Mouse (Mus musculus) stomach, embryonic 15.5 days (tissue): ENCODE results near the gene Kdf1. TPM values are rescaled to one million over a fixed set of nuclear protein-coding genes. Genes with fewer than 3 reads are reported as not detected.

Experiments
- ATAC-seq: fragments of 200-750 bp; cut with Nextera tagmentation; 2 replicates; pipeline ENCODE4 v1.8.0; 2017; ENCODE audit warnings: low read depth, moderate number of reproducible peaks, moderate TSS enrichment; ENCODE audit not compliant: insufficient read depth, low FRiP score
- H3K27ac ChIP-seq: fragments of 300-500 bp; sonication (generic); 2 replicates; pipeline ENCODE4 v1.5.1; 2015; ENCODE audit warnings: mild to moderate bottlenecking, inconsistent platforms
- H3K27me3 ChIP-seq: fragments of 300-500 bp; sonication (generic); replicated peaks from 2 replicates; pipeline ENCODE4 v1.6.1; 2015; ENCODE audit warnings: inconsistent platforms
- H3K36me3 ChIP-seq: fragments of 300-500 bp; sonication (generic); 2 replicates; pipeline ENCODE4 v1.6.1; 2015; ENCODE audit warnings: inconsistent platforms
- H3K4me1 ChIP-seq: fragments of 300-500 bp; sonication (generic); 2 replicates; pipeline ENCODE4 v1.6.1; 2015; ENCODE audit warnings: inconsistent platforms
- H3K4me2 ChIP-seq: fragments of 300-500 bp; sonication (generic); 2 replicates; pipeline ENCODE4 v1.6.1; 2015; ENCODE audit warnings: mild to moderate bottlenecking, inconsistent platforms
- H3K4me3 ChIP-seq: fragments of 300-500 bp; sonication (generic); replicated peaks from 2 replicates; pipeline ENCODE4 v1.5.1; 2015; ENCODE audit warnings: inconsistent platforms
- H3K9ac ChIP-seq: fragments of 300-500 bp; sonication (generic); 2 replicates; pipeline ENCODE4 v1.6.1; 2015; ENCODE audit warnings: inconsistent platforms
- H3K9me3 ChIP-seq: fragments of 300-500 bp; sonication (generic); 2 replicates; pipeline ENCODE4 v1.6.1; 2016; ENCODE audit warnings: inconsistent platforms
- WGBS: fragments of 180-500 bp; shearing (Covaris S2); methylation state at CpG from one replicate; pipeline ENCODE4 v1.1.7; 2015; 5-methylcytosine and 5-hydroxymethylcytosine counted together
- polyA plus RNA-seq: library from polyadenylated mRNA; unstranded; fragments of >200 nt; fragmentation: Nextera tagmentation; extraction: Ambion mirVana; gene quantifications from 2 replicates; pipeline ENCODE4 v1.2.1, GENCODE M21; 2015

Kdf1 gene
- polyA plus RNA-seq, 1 experiment from 2014 or later: 31.5 TPM

DNA sequence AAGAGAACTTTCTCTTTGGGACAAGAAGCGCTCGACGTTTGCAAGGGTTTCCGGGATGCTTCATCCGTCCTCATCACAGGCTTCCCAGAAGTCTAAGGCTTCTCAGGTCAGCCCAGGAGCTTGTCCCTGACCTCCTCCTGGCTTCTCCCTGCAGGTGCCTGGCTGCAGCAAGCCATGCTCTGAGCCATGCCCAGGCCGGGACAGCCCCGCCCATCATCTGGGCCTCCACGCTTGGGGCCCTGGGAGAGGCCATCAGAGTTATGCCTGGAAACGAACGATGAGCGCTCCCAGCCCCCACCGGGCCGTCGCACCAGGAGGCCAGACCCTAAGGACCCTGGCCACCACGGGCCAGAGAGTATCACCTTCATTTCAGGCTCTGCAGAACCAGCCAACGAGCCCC lies 9.0 kb downstream of the Kdf1 start:
- Histone ChIP-seq H3K36me3 (peaks cover 24% of the 10 kb centered on the region), H3K27ac (no peak overlapping the region), H3K4me2 (no peak overlapping the region), H3K4me3 (no peak overlapping the region), H3K4me1 (no peaks in the 10 kb centered on the region), H3K9ac (no peak overlapping the region), H3K9me3 (no peaks in the 10 kb centered on the region), H3K27me3 (no peaks in the 10 kb centered on the region)
- 61% methylated on average over 16 of the region's 16 CpGs for WGBS
- no peak for ATAC-seq

GRCm38 (mm10) chr4:133532777-133533176 lies 14.0 kb downstream of the Kdf1 start:
- no peak for ATAC-seq
- H3K4me3 ChIP-seq: no peak overlapping the region
- no peaks in the 10 kb centered on the region for H3K4me1 ChIP-seq
- H3K36me3 ChIP-seq: peaks cover 46% of the 10 kb centered on the region
- H3K9me3 ChIP-seq: no peaks in the 10 kb centered on the region
- H3K9ac ChIP-seq: no peak overlapping the region
- H3K27me3 ChIP-seq: no peaks in the 10 kb centered on the region
- H3K4me2 ChIP-seq: no peak overlapping the region
- WGBS: 76% methylated on average over 3 of the region's 3 CpGs
- H3K27ac ChIP-seq: no peak overlapping the region

GRCm38 (mm10) chr4:133536081-133536480 lies 17.3 kb downstream of the Kdf1 start:
- H3K4me2 ChIP-seq: no peak overlapping the region
- H3K27ac ChIP-seq: no peak overlapping the region
- 81% methylated on average over 3 of the region's 3 CpGs for WGBS
- no peak overlapping the region for H3K4me3 ChIP-seq
- ATAC-seq: no peak
- H3K9ac ChIP-seq: no peak overlapping the region
- H3K9me3 ChIP-seq: no peaks in the 10 kb centered on the region
- H3K36me3 ChIP-seq: peaks cover 54% of the 10 kb centered on the region
- no peaks in the 10 kb centered on the region for H3K27me3 ChIP-seq
- no peaks in the 10 kb centered on the region for H3K4me1 ChIP-seq

- Histone ChIP-seq H3K4me1 (no peaks in the 10 kb centered on the region), H3K9ac (no peak overlapping the region), H3K9me3 (no peaks in the 10 kb centered on the region), H3K27me3 (no peaks in the 10 kb centered on the region), H3K27ac (no peak overlapping the region), H3K36me3 (peaks cover 53% of the 10 kb centered on the region), H3K4me2 (no peak overlapping the region), H3K4me3 (no peak overlapping the region)
- 87% methylated on average over 5 of the region's 5 CpGs for WGBS
- no peak for ATAC-seq
Observed at GRCm38 (mm10) chr4:133536652-133537051, 17.9 kb downstream of the Kdf1 start.

GRCm38 (mm10) chr4:133545272-133546231 lies 26.8 kb downstream of the Kdf1 start, which contains the start of gene Nudc:
Gene Nudc (minus strand): TSS chr4:133545996.
- Histone ChIP-seq H3K4me2 (peak within 1 kb of the TSS; percentile 81), H3K36me3 (peaks cover 11% of the 10 kb centered on the region; the same call in 1 of the 2 replicates)

GRCm38 (mm10) chr4:133552029-133552428 lies 33.3 kb downstream of the Kdf1 start:
- H3K4me2 ChIP-seq: no peak overlapping the region
- 70% methylated on average over 1 of the region's 1 CpGs for WGBS
- no peaks in the 10 kb centered on the region; the same call in 1 of the 2 replicates for H3K27me3 ChIP-seq
- H3K27ac ChIP-seq: peak overlapping the region; percentile 73; the same call in 1 of the 2 replicates
- no peaks in the 10 kb centered on the region for H3K9me3 ChIP-seq
- no peak for ATAC-seq
- H3K36me3 ChIP-seq: no peaks in the 10 kb centered on the region
- H3K9ac ChIP-seq: no peak overlapping the region
- H3K4me1 ChIP-seq: no peaks in the 10 kb centered on the region
- H3K4me3 ChIP-seq: no peak overlapping the region

More at GRCm38 (mm10) chr4:133545272-133546231, 26.8 kb downstream of the Kdf1 start, which contains the start of gene Nudc:
- WGBS: under 1% methylated on average over 77 of the region's 77 CpGs
- ATAC-seq: peak; percentile 97
- Histone ChIP-seq H3K9ac (peak within 1 kb of the TSS; percentile 85), H3K4me3 (peak within 1 kb of the TSS; percentile 99), H3K9me3 (no peaks in the 10 kb centered on the region), H3K27me3 (no peaks in the 10 kb centered on the region), H3K4me1 (peaks cover 9% of the 10 kb centered on the region; the same call in 1 of the 2 replicates), H3K27ac (peak within 1 kb of the TSS; percentile 68; the same call in 1 of the 2 replicates)

GRCm38 (mm10) chr4:133552768-133553447 lies 34.1 kb downstream of the Kdf1 start, which contains the start of gene Nr0b2:
Gene Nr0b2 (plus strand): TSS chr4:133553376.
- Histone ChIP-seq H3K4me3 (peak within 1 kb of the TSS; percentile 28), H3K9me3 (no peaks in the 10 kb centered on the region), H3K27me3 (no peaks in the 10 kb centered on the region; the same call in 1 of the 2 replicates), H3K4me1 (no peaks in the 10 kb centered on the region), H3K9ac (no peak within 1 kb of the TSS), H3K36me3 (no peaks in the 10 kb centered on the region), H3K27ac (peak within 1 kb of the TSS; percentile 73), H3K4me2 (peak within 1 kb of the TSS; percentile 32)
- peak; percentile 79 for ATAC-seq
- WGBS: 48% methylated on average over 10 of the region's 10 CpGs

DNA sequence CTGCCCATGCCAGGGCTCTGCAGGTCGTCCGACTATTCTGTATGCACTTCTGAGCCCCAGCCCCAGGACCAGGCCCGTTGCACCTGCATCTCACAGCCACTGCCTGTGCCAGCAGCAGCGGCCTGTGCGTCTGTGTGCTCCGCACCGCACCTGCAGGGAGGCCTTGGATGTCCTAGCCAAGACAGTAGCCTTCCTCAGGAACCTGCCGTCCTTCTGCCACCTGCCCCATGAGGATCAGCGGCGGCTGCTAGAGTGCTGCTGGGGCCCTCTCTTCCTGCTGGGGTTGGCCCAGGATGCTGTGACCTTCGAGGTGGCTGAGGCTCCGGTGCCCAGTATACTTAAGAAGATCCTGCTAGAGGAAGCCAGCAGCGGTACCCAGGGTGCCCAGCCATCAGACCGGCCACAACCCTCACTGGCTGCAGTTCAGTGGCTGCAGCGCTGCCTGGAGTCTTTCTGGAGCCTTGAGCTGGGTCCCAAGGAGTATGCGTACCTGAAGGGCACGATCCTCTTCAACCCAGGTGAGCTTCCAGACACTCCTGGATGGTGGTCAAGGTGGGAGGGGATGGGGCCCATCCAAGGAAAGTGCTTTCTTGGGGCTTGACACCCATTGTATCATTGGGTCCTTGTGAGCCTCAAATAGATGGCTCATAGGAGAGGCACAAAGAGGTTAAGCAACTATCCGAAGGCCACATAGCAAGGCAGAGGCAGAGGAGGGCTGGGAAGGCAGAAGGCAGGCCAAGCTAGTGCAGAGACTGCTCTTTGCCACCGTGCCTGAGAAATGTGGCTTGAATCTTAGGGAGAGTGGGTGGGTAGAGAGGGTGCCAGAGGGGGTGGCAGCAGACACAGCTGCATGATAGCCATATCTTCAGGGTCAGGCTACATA lies 34.9 kb downstream of the Kdf1 start:
- 64% methylated on average over 19 of the region's 19 CpGs for WGBS
- no peaks in the 10 kb centered on the region for H3K36me3 ChIP-seq
- ATAC-seq: peak; percentile 6; the same call in 1 of the 2 replicates
- H3K4me1 ChIP-seq: no peaks in the 10 kb centered on the region
- no peak overlapping the region for H3K9ac ChIP-seq
- H3K4me3 ChIP-seq: peak overlapping the region; percentile 28
- H3K27ac ChIP-seq: peak overlapping the region; percentile 73
- peak overlapping the region; percentile 32 for H3K4me2 ChIP-seq
- no peaks in the 10 kb centered on the region for H3K9me3 ChIP-seq
- H3K27me3 ChIP-seq: no peaks in the 10 kb centered on the region; the same call in 1 of the 2 replicates

DNA sequence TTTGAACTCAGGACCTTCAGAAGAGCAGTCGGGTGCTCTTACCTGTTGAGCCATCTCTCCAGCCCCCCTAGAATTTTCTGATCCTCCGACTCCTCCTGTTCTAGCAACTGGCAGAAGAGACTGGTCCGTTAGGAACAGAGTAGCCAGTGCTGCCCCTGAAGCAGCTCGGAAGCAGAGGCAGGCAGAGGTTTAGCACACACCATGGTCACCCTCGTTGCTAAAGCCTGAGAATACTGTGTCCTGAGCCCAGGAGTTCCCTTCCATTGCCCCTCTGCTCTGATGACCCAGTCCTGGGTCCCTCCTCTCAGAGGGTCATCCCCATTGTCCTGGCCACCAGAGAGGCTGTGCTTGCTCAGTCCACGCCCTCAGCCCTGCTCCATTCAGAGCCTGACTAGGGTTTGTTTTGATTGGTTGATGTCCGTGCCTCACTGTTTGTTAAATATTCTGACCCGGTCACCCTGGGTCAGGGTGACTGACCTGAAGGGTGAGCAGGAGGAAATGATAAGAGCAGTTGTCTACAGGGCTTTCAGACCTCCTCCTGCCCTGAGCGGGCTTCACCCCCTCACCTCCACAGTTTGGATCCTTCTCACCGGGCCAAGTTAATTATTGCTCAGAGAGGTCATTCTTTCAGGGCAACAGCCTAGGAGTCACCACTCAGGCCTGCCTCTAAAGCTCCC lies 38.4 kb downstream of the Kdf1 start:
- WGBS: 27% methylated on average over 10 of the region's 10 CpGs
- Histone ChIP-seq H3K4me1 (no peaks in the 10 kb centered on the region), H3K27ac (no peak overlapping the region), H3K9me3 (no peaks in the 10 kb centered on the region), H3K4me2 (0 out of 2 replicates have a peak overlapping the region, but pooled peaks have one; percentile 2), H3K4me3 (no peak overlapping the region), H3K9ac (no peak overlapping the region), H3K36me3 (no peaks in the 10 kb centered on the region), H3K27me3 (no peaks in the 10 kb centered on the region)
- peak; percentile 66; the same call in 1 of the 2 replicates for ATAC-seq

- H3K4me3 ChIP-seq: no peak overlapping the region
- H3K27me3 ChIP-seq: no peaks in the 10 kb centered on the region
- H3K9me3 ChIP-seq: no peaks in the 10 kb centered on the region
- no peak overlapping the region for H3K4me2 ChIP-seq
- H3K9ac ChIP-seq: no peak overlapping the region
- WGBS: 73% methylated on average over 4 of the region's 4 CpGs
- H3K36me3 ChIP-seq: no peaks in the 10 kb centered on the region
- no peak overlapping the region for H3K27ac ChIP-seq
- no peak for ATAC-seq
- H3K4me1 ChIP-seq: no peaks in the 10 kb centered on the region
Observed at GRCm38 (mm10) chr4:133559846-133560245, 41.1 kb downstream of the Kdf1 start.
